Mouse (Mus musculus): ENCODE data around the gene Itpr2. TPM values are rescaled to one million over a fixed set of nuclear protein-coding genes. Genes with fewer than 3 reads are reported as not detected.

Itpr2 gene
- polyA plus RNA-seq, 1 experiment from 2014 or later, result 9.3 TPM

- no peak overlapping the region for H3K4me2 ChIP-seq
- H3K4me3 ChIP-seq, result no peak overlapping the region
- no peak for ATAC-seq (ENCODE audit: low FRiP score, low read depth)
- H3K9me3 ChIP-seq, result no peaks in the 10 kb centered on the region
- no peak overlapping the region for H3K27ac ChIP-seq (replicated peaks)
- H3K36me3 ChIP-seq, result no peaks in the 10 kb centered on the region
- H3K9ac ChIP-seq, result no peak overlapping the region
- H3K4me1 ChIP-seq (replicated peaks), result no peaks in the 10 kb centered on the region
- 91% methylated on average over 7 of the region's 7 CpGs for WGBS
- no peaks in the 10 kb centered on the region for H3K27me3 ChIP-seq
These were observed 164.8 kb downstream of the Itpr2 start for GRCm38 (mm10) chr6:146337237-146337636.

GRCm38 (mm10) chr6:146335191-146335590 lies 166.8 kb downstream of the Itpr2 start:
- 94% methylated on average over 9 of the region's 9 CpGs for WGBS
- no peak overlapping the region for H3K9ac ChIP-seq
- no peak overlapping the region for H3K4me2 ChIP-seq
- ATAC-seq (ENCODE audit: low FRiP score, low read depth), result no peak
- no peak overlapping the region for H3K4me3 ChIP-seq
- H3K4me1 ChIP-seq (replicated peaks), result no peaks in the 10 kb centered on the region
- H3K9me3 ChIP-seq, result no peaks in the 10 kb centered on the region
- no peak overlapping the region for H3K27ac ChIP-seq (replicated peaks)
- H3K36me3 ChIP-seq, result no peaks in the 10 kb centered on the region
- no peaks in the 10 kb centered on the region for H3K27me3 ChIP-seq

- no peaks in the 10 kb centered on the region for H3K4me1 ChIP-seq (replicated peaks)
- H3K27ac ChIP-seq (replicated peaks), result no peak overlapping the region
- WGBS, result 96% methylated on average over 3 of the region's 3 CpGs
These were observed 168.5 kb downstream of the Itpr2 start for GRCm38 (mm10) chr6:146333506-146333905.

GRCm38 (mm10) chr6:146331017-146331669 lies 170.9 kb downstream of the Itpr2 start:
- Histone ChIP-seq H3K27me3 (no peaks in the 10 kb centered on the region), H3K36me3 (no peaks in the 10 kb centered on the region), H3K4me2 (no peak overlapping the region), H3K4me3 (no peak overlapping the region), H3K9me3 (no peaks in the 10 kb centered on the region), H3K4me1 (replicated peaks) (no peaks in the 10 kb centered on the region), H3K27ac (replicated peaks) (no peak overlapping the region), H3K9ac (no peak overlapping the region)
- ATAC-seq (ENCODE audit: low FRiP score, low read depth), result 0 out of 2 replicates have a peak, but pooled peaks have one; percentile 19
- WGBS, result 68% methylated on average over 6 of the region's 6 CpGs

More at GRCm38 (mm10) chr6:146333506-146333905, 168.5 kb downstream of the Itpr2 start:
- no peaks in the 10 kb centered on the region for H3K27me3 ChIP-seq
- no peak overlapping the region for H3K4me3 ChIP-seq
- no peak overlapping the region for H3K4me2 ChIP-seq
- H3K9me3 ChIP-seq, result no peaks in the 10 kb centered on the region
- no peak for ATAC-seq (ENCODE audit: low FRiP score, low read depth)
- H3K36me3 ChIP-seq, result no peaks in the 10 kb centered on the region
- H3K9ac ChIP-seq, result no peak overlapping the region

GRCm38 (mm10) chr6:146329079-146329478 lies 172.9 kb downstream of the Itpr2 start:
- Histone ChIP-seq H3K4me1 (replicated peaks) (no peaks in the 10 kb centered on the region), H3K4me3 (no peak overlapping the region), H3K9ac (no peak overlapping the region), H3K36me3 (no peaks in the 10 kb centered on the region), H3K27me3 (no peaks in the 10 kb centered on the region), H3K9me3 (no peaks in the 10 kb centered on the region), H3K4me2 (no peak overlapping the region), H3K27ac (replicated peaks) (no peak overlapping the region)
- no peak for ATAC-seq (ENCODE audit: low FRiP score, low read depth)
- WGBS, result 88% methylated on average over 3 of the region's 3 CpGs

GRCm38 (mm10) chr6:146326631-146327030 lies 175.4 kb downstream of the Itpr2 start:
- 94% methylated on average over 8 of the region's 8 CpGs for WGBS
- no peaks in the 10 kb centered on the region for H3K36me3 ChIP-seq
- ATAC-seq (ENCODE audit: low FRiP score, low read depth), result no peak

GRCm38 (mm10) chr6:146324541-146325204 lies 177.3 kb downstream of the Itpr2 start:
- no peak for ATAC-seq (ENCODE audit: low FRiP score, low read depth)
- Histone ChIP-seq H3K9me3 (no peaks in the 10 kb centered on the region), H3K9ac (no peak overlapping the region), H3K4me2 (no peak overlapping the region), H3K27ac (replicated peaks) (no peak overlapping the region), H3K4me1 (replicated peaks) (no peaks in the 10 kb centered on the region), H3K27me3 (no peaks in the 10 kb centered on the region), H3K36me3 (no peaks in the 10 kb centered on the region), H3K4me3 (no peak overlapping the region)
- 74% methylated on average over 19 of the region's 19 CpGs for WGBS

More at GRCm38 (mm10) chr6:146326631-146327030, 175.4 kb downstream of the Itpr2 start:
- Histone ChIP-seq H3K9ac (no peak overlapping the region), H3K4me2 (no peak overlapping the region), H3K27ac (replicated peaks) (no peak overlapping the region), H3K27me3 (no peaks in the 10 kb centered on the region), H3K4me1 (replicated peaks) (no peaks in the 10 kb centered on the region), H3K9me3 (no peaks in the 10 kb centered on the region), H3K4me3 (no peak overlapping the region)

GRCm38 (mm10) chr6:146322555-146322954 lies 179.5 kb downstream of the Itpr2 start:
- no peaks in the 10 kb centered on the region for H3K36me3 ChIP-seq
- H3K27me3 ChIP-seq, result no peaks in the 10 kb centered on the region
- H3K4me2 ChIP-seq, result no peak overlapping the region
- 75% methylated on average over 7 of the region's 7 CpGs for WGBS
- H3K4me3 ChIP-seq, result no peak overlapping the region
- no peak for ATAC-seq (ENCODE audit: low FRiP score, low read depth)
- H3K9ac ChIP-seq, result no peak overlapping the region
- H3K9me3 ChIP-seq, result no peaks in the 10 kb centered on the region
- H3K27ac ChIP-seq (replicated peaks), result no peak overlapping the region
- no peaks in the 10 kb centered on the region for H3K4me1 ChIP-seq (replicated peaks)

- Histone ChIP-seq H3K9ac (no peak overlapping the region), H3K4me3 (no peak overlapping the region), H3K36me3 (no peaks in the 10 kb centered on the region), H3K27me3 (no peaks in the 10 kb centered on the region), H3K9me3 (no peaks in the 10 kb centered on the region), H3K4me1 (replicated peaks) (no peaks in the 10 kb centered on the region), H3K4me2 (no peak overlapping the region), H3K27ac (replicated peaks) (no peak overlapping the region)
- ATAC-seq (ENCODE audit: low FRiP score, low read depth), result no peak
- 72% methylated on average over 4 of the region's 4 CpGs for WGBS
These were observed 180.1 kb downstream of the Itpr2 start for GRCm38 (mm10) chr6:146321951-146322350.

- H3K4me3 ChIP-seq, result no peak overlapping the region
- H3K9ac ChIP-seq, result no peak overlapping the region
- no peaks in the 10 kb centered on the region for H3K27me3 ChIP-seq
- 81% methylated on average over 6 of the region's 6 CpGs for WGBS
- H3K9me3 ChIP-seq, result no peaks in the 10 kb centered on the region
- H3K4me2 ChIP-seq, result no peak overlapping the region
- no peaks in the 10 kb centered on the region for H3K4me1 ChIP-seq (replicated peaks)
- no peak for ATAC-seq (ENCODE audit: low FRiP score, low read depth)
- H3K27ac ChIP-seq (replicated peaks), result no peak overlapping the region
- H3K36me3 ChIP-seq, result no peaks in the 10 kb centered on the region
These were observed 185.6 kb downstream of the Itpr2 start for GRCm38 (mm10) chr6:146316415-146316814.

- WGBS, result 94% methylated on average over 8 of the region's 8 CpGs
- H3K4me2 ChIP-seq, result no peak overlapping the region
- no peaks in the 10 kb centered on the region for H3K4me1 ChIP-seq (replicated peaks)
- no peak overlapping the region for H3K9ac ChIP-seq
- H3K4me3 ChIP-seq, result no peak overlapping the region
- H3K36me3 ChIP-seq, result no peaks in the 10 kb centered on the region
- ATAC-seq (ENCODE audit: low FRiP score, low read depth), result no peak
- H3K27ac ChIP-seq (replicated peaks), result no peak overlapping the region
- H3K27me3 ChIP-seq, result no peaks in the 10 kb centered on the region
- H3K9me3 ChIP-seq, result no peaks in the 10 kb centered on the region
These were observed 186.9 kb downstream of the Itpr2 start for GRCm38 (mm10) chr6:146315153-146315552.

- Histone ChIP-seq H3K36me3 (no peaks in the 10 kb centered on the region), H3K9me3 (no peaks in the 10 kb centered on the region), H3K4me3 (no peak overlapping the region), H3K27ac (replicated peaks) (no peak overlapping the region), H3K9ac (no peak overlapping the region), H3K4me2 (no peak overlapping the region), H3K4me1 (replicated peaks) (no peaks in the 10 kb centered on the region), H3K27me3 (no peaks in the 10 kb centered on the region)
- no peak for ATAC-seq (ENCODE audit: low FRiP score, low read depth)
- 65% methylated on average over 5 of the region's 5 CpGs for WGBS
These were observed 187.7 kb downstream of the Itpr2 start for GRCm38 (mm10) chr6:146314304-146314703.
